Mouse (Mus musculus) forebrain, postnatal 0 days (tissue): ENCODE data around the gene Crb1. TPM values are rescaled to one million over a fixed set of nuclear protein-coding genes. Genes with fewer than 3 reads are reported as not detected.
A peak's percentile ranks its signal among the peaks of the same experiment; 100 is the strongest.

Experiments
- ATAC-seq: fragments of 200-750 bp; cut with Nextera tagmentation; 2 replicates; pipeline ENCODE4 v1.8.0; 2017; ENCODE audit warnings: mild to moderate bottlenecking, moderate library complexity
- DNase-seq: peaks from one replicate; pipeline ENCODE4 v3.0.0-alpha.2; 2015
- H3K27ac ChIP-seq: fragments of 300-500 bp; sonication (generic); 2 replicates; pipeline ENCODE4 v1.5.1; 2014; ENCODE audit warnings: low read depth, mild to moderate bottlenecking, antibody characterized with exemption, low read length, moderate library complexity, mixed read lengths
- H3K27me3 ChIP-seq: fragments of 300-500 bp; sonication (generic); 2 replicates; pipeline ENCODE4 v1.6.1; 2014; ENCODE audit warnings: mild to moderate bottlenecking, low read length, mixed read lengths; ENCODE audit not compliant: insufficient read depth
- H3K36me3 ChIP-seq: fragments of 300-500 bp; sonication (generic); 2 replicates; pipeline ENCODE4 v1.6.1; 2014; ENCODE audit warnings: mild to moderate bottlenecking, moderate library complexity; ENCODE audit not compliant: insufficient read depth
- H3K4me1 ChIP-seq: fragments of 300-500 bp; sonication (generic); 2 replicates; pipeline ENCODE4 v1.6.1; 2014; ENCODE audit warnings: antibody characterized with exemption; ENCODE audit not compliant: insufficient read depth
- H3K4me2 ChIP-seq: fragments of 300-500 bp; sonication (generic); 2 replicates; pipeline ENCODE4 v1.6.1; 2014; ENCODE audit warnings: low read depth, mild to moderate bottlenecking, moderate library complexity
- H3K4me3 ChIP-seq: fragments of 300-500 bp; sonication (generic); 2 replicates; pipeline ENCODE4 v1.5.1; 2014; ENCODE audit warnings: low read depth, low read length, mixed read lengths
- H3K9ac ChIP-seq: fragments of 300-500 bp; sonication (generic); 2 replicates; pipeline ENCODE4 v1.6.1; 2014; ENCODE audit warnings: mild to moderate bottlenecking
- H3K9me3 ChIP-seq: fragments of 300-500 bp; sonication (generic); 2 replicates; pipeline ENCODE4 v1.6.1; 2016; ENCODE audit warnings: low read length
- CTCF ChIP-seq: sonication (generic); IDR thresholded peaks from 2 replicates; pipeline ENCODE4 v1.5.1; 2016; ENCODE audit warnings: antibody characterized with exemption, control low read depth, low read depth
- WGBS: fragments of 180-500 bp; shearing (Covaris S2); extraction: QIAGEN DNeasy Blood & Tissue Kit; methylation state at CpG from one replicate; pipeline ENCODE4 v1.1.7; 2014; 5-methylcytosine and 5-hydroxymethylcytosine counted together
- polyA plus RNA-seq: library from polyadenylated mRNA; unstranded; fragments of >200 nt; fragmentation: Nextera tagmentation; extraction: Ambion mirVana; gene quantifications from 2 replicates; pipeline ENCODE4 v1.2.1, GENCODE M21; 2015
- total RNA-seq: library from RNA; depleted of rRNA; stranded (reverse); fragments of >200 nt; gene quantifications from 2 replicates; pipeline ENCODE4 v1.2.3, GENCODE M21; 2014

Crb1 gene
- total and polyA plus RNA-seq, 2 experiments from 2014 or later: 1.1 to 4.8 TPM

GRCm38 (mm10) chr1:139203026-139203425 is 173.9 kb downstream of the Crb1 start:
- Histone ChIP-seq H3K9ac (no peak overlapping the region), H3K4me1 (no peaks in the 10 kb centered on the region), H3K36me3 (no peaks in the 10 kb centered on the region), H3K4me3 (no peak overlapping the region), H3K27ac (no peak overlapping the region), H3K9me3 (no peaks in the 10 kb centered on the region), H3K27me3 (no peaks in the 10 kb centered on the region), H3K4me2 (no peak overlapping the region)
- ATAC-seq: peak; percentile 86
- peak; percentile 56 for DNase-seq
- WGBS: 27% methylated on average over 5 of the region's 5 CpGs
- no peak for TF ChIP-seq CTCF

DNA sequence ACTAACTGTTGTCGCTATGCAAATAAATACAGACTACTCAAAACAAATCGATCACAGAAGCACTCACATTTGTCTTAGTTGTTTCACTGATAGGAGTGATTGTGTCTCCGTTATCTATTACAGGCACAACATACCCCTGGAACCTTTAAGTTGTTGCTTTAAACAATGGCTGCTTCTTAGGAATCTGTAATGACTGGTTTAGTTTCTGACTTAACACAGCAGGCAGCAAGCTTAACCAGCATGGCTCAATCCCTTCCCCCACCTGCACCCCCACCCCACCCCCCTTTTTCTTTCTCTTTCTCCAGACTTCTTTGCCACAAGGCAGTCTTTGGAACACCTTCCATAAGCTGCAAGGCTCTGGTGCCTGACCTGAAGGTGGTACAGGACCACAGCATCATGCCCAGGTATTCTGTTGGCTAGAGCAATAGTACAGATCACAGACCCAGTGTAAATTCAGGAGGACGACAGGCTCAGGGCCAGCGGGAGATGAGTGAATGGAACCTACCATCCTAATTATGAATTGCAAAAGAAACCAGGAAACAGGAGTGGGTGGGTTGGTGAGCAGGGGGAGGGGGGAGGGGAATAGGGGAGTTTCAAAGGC is 182.4 kb downstream of the Crb1 start:
- no peak for TF ChIP-seq CTCF
- no peaks in the 10 kb centered on the region for H3K4me1 ChIP-seq
- H3K4me2 ChIP-seq: no peak overlapping the region
- H3K27ac ChIP-seq: no peak overlapping the region
- DNase-seq (no peak), ATAC-seq (no peak; the same call in 1 of the 2 replicates)
- no peaks in the 10 kb centered on the region for H3K9me3 ChIP-seq
- no peak overlapping the region for H3K9ac ChIP-seq
- H3K27me3 ChIP-seq: no peaks in the 10 kb centered on the region
- no peaks in the 10 kb centered on the region for H3K36me3 ChIP-seq
- H3K4me3 ChIP-seq: no peak overlapping the region
- 9% methylated on average over 5 of the region's 5 CpGs for WGBS

- Histone ChIP-seq H3K27ac (no peak overlapping the region), H3K4me1 (no peaks in the 10 kb centered on the region), H3K9me3 (no peaks in the 10 kb centered on the region), H3K27me3 (no peaks in the 10 kb centered on the region), H3K9ac (no peak overlapping the region), H3K36me3 (no peaks in the 10 kb centered on the region), H3K4me2 (no peak overlapping the region), H3K4me3 (no peak overlapping the region)
- 51% methylated on average over 2 of the region's 2 CpGs for WGBS
- DNase-seq (no peak), ATAC-seq (no peak)
- no peak for TF ChIP-seq CTCF
These were observed 182.9 kb downstream of the Crb1 start for GRCm38 (mm10) chr1:139194011-139194410.

- no peaks in the 10 kb centered on the region for H3K4me1 ChIP-seq
- no peak for DNase-seq
- no peak overlapping the region for H3K4me2 ChIP-seq
- H3K4me3 ChIP-seq: no peak overlapping the region
- no peak for TF ChIP-seq CTCF
- no peak overlapping the region for H3K9ac ChIP-seq
- no peaks in the 10 kb centered on the region for H3K36me3 ChIP-seq
- H3K9me3 ChIP-seq: no peaks in the 10 kb centered on the region
- no peaks in the 10 kb centered on the region for H3K27me3 ChIP-seq
- no peak overlapping the region for H3K27ac ChIP-seq
- ATAC-seq: no peak; the same call in 1 of the 2 replicates
- 64% methylated on average over 3 of the region's 3 CpGs for WGBS
These were observed 184.3 kb downstream of the Crb1 start for GRCm38 (mm10) chr1:139192635-139193034.

GRCm38 (mm10) chr1:139180481-139181149 is 196.3 kb downstream of the Crb1 start:
- Histone ChIP-seq H3K36me3 (no peaks in the 10 kb centered on the region), H3K27ac (no peak overlapping the region), H3K9me3 (no peaks in the 10 kb centered on the region), H3K4me3 (no peak overlapping the region), H3K4me2 (no peak overlapping the region), H3K9ac (no peak overlapping the region), H3K4me1 (no peaks in the 10 kb centered on the region), H3K27me3 (no peaks in the 10 kb centered on the region)
- 51% methylated on average over 6 of the region's 6 CpGs for WGBS
- peak; percentile 26 for DNase-seq
- ATAC-seq: no peak
- no peak for TF ChIP-seq CTCF

DNA sequence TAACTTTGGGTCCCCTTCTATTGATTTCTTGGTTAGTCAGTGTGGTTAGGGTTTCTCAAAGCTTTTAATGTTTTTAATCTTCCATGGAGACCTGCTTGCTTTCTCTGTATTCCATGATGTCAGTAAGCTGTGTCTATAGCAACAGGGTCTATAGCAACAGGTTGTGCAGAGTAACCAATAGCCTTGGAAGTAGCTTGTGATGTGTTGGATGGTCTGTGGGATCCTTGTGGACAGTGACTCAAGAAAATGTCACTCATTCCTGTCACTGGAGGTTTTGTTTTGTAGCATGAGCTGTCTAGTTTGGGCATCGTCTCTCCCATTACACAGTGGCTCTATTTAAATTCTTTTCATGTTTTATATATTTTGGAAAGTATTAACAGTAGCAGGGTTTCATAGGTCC is 197.2 kb downstream of the Crb1 start:
- H3K27ac ChIP-seq: no peak overlapping the region
- no peak for TF ChIP-seq CTCF
- H3K27me3 ChIP-seq: no peaks in the 10 kb centered on the region
- 86% methylated on average over 1 of the region's 1 CpGs for WGBS
- H3K36me3 ChIP-seq: no peaks in the 10 kb centered on the region
- H3K4me2 ChIP-seq: no peak overlapping the region
- ATAC-seq (0 out of 2 replicates have a peak, but pooled peaks have one; percentile 55), DNase-seq (no peak)
- no peak overlapping the region for H3K9ac ChIP-seq
- no peaks in the 10 kb centered on the region for H3K4me1 ChIP-seq
- no peak overlapping the region for H3K4me3 ChIP-seq
- no peaks in the 10 kb centered on the region for H3K9me3 ChIP-seq

DNA sequence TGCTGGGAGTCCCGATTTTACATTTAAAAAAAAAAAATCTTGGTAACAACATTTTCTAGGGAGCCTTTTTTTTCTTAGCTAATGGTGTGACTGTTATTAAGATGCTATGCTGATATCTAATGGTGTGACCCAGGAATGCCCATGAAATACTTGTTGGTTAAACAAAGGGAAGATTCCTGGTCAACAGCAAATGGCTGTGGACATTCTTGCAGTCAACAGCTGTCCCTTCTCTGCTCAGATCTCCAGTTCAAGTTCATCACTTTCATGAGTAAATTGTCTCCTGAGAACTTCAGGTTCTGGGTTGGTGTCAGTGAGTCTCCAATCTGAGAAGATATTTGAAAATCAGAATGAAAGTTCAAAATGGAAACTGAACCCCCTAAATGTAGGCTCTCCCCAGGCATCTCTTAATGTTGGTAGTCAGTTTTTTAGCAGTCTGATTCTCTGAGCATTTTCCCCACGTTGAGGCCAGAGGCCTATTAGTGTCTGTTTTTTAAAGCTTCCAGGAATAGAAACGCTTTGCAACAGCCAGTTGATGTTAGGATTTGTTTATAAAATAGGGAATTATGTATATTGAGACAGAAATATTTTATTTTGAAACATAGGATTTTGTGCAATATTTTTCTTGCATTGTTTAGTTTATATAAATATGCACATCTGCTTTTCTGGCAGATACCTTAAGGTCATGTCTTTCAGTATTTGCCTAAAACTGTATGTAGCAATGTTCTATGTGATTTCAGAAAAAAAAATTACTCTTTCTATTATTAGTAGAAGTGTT is 202.7 kb downstream of the Crb1 start:
- ATAC-seq (no peak), DNase-seq (no peak)
- Histone ChIP-seq H3K4me3 (no peak overlapping the region), H3K36me3 (0 out of 2 replicates have a peak, but pooled peaks cover 9% of the 10 kb centered on the region), H3K27me3 (no peaks in the 10 kb centered on the region), H3K9ac (no peak overlapping the region), H3K9me3 (no peaks in the 10 kb centered on the region), H3K27ac (no peak overlapping the region), H3K4me2 (no peak overlapping the region), H3K4me1 (no peaks in the 10 kb centered on the region)
- 77% methylated on average over 3 of the region's 3 CpGs for WGBS
- no peak for TF ChIP-seq CTCF
